Mouse (Mus musculus) midbrain, embryonic 14.5 days (tissue): ENCODE measurements around the gene 1700129C05Rik. TPM values are rescaled to one million over a fixed set of nuclear protein-coding genes. Genes with fewer than 3 reads are reported as not detected.

ENCODE experiments used
- ATAC-seq: fragments of 200-750 bp; cut with Nextera tagmentation; 2 replicates; pipeline ENCODE4 v1.8.0; 2017; ENCODE audit warnings: moderate number of reproducible peaks, moderate library complexity; ENCODE audit not compliant: low FRiP score, low TSS enrichment
- DNase-seq: peaks from one replicate; pipeline ENCODE4 v3.0.0-alpha.2; 2015
- H3K27ac ChIP-seq: fragments of 300-500 bp; sonication (generic); replicated peaks from 2 replicates; pipeline ENCODE4 v1.5.1; 2014; ENCODE audit warnings: mild to moderate bottlenecking, low read depth, low read length, moderate library complexity
- H3K27me3 ChIP-seq: fragments of 300-500 bp; sonication (generic); 2 replicates; pipeline ENCODE4 v1.6.1; 2014; ENCODE audit warnings: low read length, control low read depth, mixed read lengths; ENCODE audit not compliant: control insufficient read depth, insufficient read depth
- H3K36me3 ChIP-seq: fragments of 300-500 bp; sonication (generic); 2 replicates; pipeline ENCODE4 v1.6.1; 2014; ENCODE audit warnings: low read length, control low read depth; ENCODE audit not compliant: control insufficient read depth, insufficient read depth
- H3K4me1 ChIP-seq: fragments of 300-500 bp; sonication (generic); 2 replicates; pipeline ENCODE4 v1.6.1; 2014; ENCODE audit warnings: mild to moderate bottlenecking, antibody characterized with exemption, low read length, control low read depth; ENCODE audit not compliant: control insufficient read depth, insufficient read depth
- H3K4me2 ChIP-seq: fragments of 300-500 bp; sonication (generic); 2 replicates; pipeline ENCODE4 v1.6.1; 2014; ENCODE audit warnings: mild to moderate bottlenecking, low read length, moderate library complexity
- H3K4me3 ChIP-seq: fragments of 300-500 bp; sonication (generic); replicated peaks from 2 replicates; pipeline ENCODE4 v1.5.1; 2014; ENCODE audit warnings: low read depth, low read length
- H3K9ac ChIP-seq: fragments of 300-500 bp; sonication (generic); replicated peaks from 2 replicates; pipeline ENCODE4 v1.6.1; 2014; ENCODE audit warnings: mild to moderate bottlenecking, low read length, moderate library complexity
- H3K9me3 ChIP-seq: fragments of 300-500 bp; sonication (generic); 2 replicates; pipeline ENCODE4 v1.6.1; 2016; ENCODE audit warnings: low read length, control low read depth, mixed read lengths; ENCODE audit not compliant: control insufficient read depth
- WGBS: fragments of 180-500 bp; shearing (Covaris S2); extraction: QIAGEN DNeasy Blood & Tissue Kit; methylation state at CpG from one replicate; pipeline ENCODE4 v1.1.7; 2014; 5-methylcytosine and 5-hydroxymethylcytosine counted together
- polyA plus RNA-seq: library from polyadenylated mRNA; unstranded; fragments of >200 nt; fragmentation: Nextera tagmentation; extraction: Ambion mirVana; gene quantifications from 2 replicates; pipeline ENCODE4 v1.2.1, GENCODE M21; 2014

Gene 1700129C05Rik
- polyA plus RNA-seq, 1 experiment from 2014 or later, result not detected

DNA sequence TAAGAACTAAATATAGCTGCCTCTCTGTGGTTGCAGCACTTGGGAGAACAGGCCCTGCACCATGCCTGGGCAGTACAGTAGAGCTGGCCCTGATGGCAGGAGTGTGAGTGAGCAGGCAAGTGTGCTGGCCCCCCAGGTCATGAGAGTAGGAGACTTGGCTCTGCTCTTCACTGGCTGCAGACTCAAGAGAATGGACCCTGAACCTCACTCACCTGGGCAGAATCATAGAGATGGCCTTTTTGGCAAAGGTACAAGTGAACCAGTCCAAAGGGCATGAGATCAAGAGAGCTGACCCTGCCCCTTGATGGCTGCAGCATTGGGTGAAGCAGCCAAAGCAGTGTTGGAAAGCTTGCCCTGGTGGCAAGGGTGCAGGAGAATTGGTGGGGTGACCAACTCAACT is 49.1 kb downstream of the 1700129C05Rik start:
- no peak overlapping the region for H3K4me2 ChIP-seq
- ATAC-seq (no peak), DNase-seq (no peak)
- no peaks in the 10 kb centered on the region for H3K36me3 ChIP-seq
- H3K27me3 ChIP-seq, result no peaks in the 10 kb centered on the region
- no peaks in the 10 kb centered on the region for H3K4me1 ChIP-seq
- no peak overlapping the region for H3K9ac ChIP-seq
- H3K27ac ChIP-seq, result no peak overlapping the region
- H3K4me3 ChIP-seq, result no peak overlapping the region
- no peaks in the 10 kb centered on the region for H3K9me3 ChIP-seq

DNA sequence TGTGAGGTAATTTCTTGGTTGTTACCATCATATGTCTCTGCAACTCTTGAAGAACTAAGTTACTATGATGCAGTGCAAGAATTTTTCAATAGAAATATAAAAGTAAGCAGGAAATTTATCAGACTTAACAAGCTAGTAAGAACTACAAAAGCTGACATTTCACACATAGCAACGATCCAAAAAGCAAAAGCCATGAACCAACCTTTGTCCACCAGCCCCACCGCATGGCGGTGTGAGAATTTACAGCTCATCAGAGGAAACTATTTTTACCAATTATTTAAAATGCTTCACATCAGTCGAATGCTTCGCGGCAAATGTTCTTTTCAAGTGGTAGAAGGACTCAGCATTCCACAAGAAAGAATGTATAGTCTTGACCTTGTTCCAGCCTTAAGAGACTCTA is 58.3 kb downstream of the 1700129C05Rik start:
- Histone ChIP-seq H3K36me3 (no peaks in the 10 kb centered on the region), H3K27me3 (no peaks in the 10 kb centered on the region), H3K4me2 (no peak overlapping the region), H3K9me3 (no peaks in the 10 kb centered on the region), H3K9ac (no peak overlapping the region), H3K4me3 (no peak overlapping the region), H3K4me1 (no peaks in the 10 kb centered on the region), H3K27ac (no peak overlapping the region)
- peak; percentile 75 for DNase-seq
- 33% methylated on average over 6 of the region's 6 CpGs for WGBS
- no peak for ATAC-seq

Other genes starting within 250 kb of the 1700129C05Rik start
- gene Gm5142, start 35.9 kb upstream of the 1700129C05Rik start, polyA plus RNA-seq, result not detected in 2 replicates
- 53.1 and 79.4 TPM in 2 replicates for gene Rcbtb1, start 58.3 kb upstream of the 1700129C05Rik start, polyA plus RNA-seq
- gene Gm6904, start 117.3 kb upstream of the 1700129C05Rik start, polyA plus RNA-seq, result not detected in 2 replicates
- 0.97 TPM in 1 of 2 replicates, not detected in the other for gene Phf11a, start 154.6 kb upstream of the 1700129C05Rik start, polyA plus RNA-seq
- gene Phf11b, start 198.5 kb upstream of the 1700129C05Rik start, polyA plus RNA-seq, result 2.5 TPM in 1 of 2 replicates, not detected in the other
- 0.18 and 1.3 TPM in 2 replicates for gene Phf11d, start 222.6 kb upstream of the 1700129C05Rik start, polyA plus RNA-seq